Mouse (Mus musculus) stomach, postnatal 0 days (tissue): Measurements from ENCODE around the gene Pltp.

Source experiments
- CTCF ChIP-seq: IDR thresholded peaks from 2 replicates; pipeline ENCODE4 v1.5.1; 2016; ENCODE audit warnings: antibody characterized with exemption, low read depth, mild to moderate bottlenecking, moderate library complexity
- EP300 ChIP-seq: optimal IDR thresholded peaks from 2 replicates; pipeline ENCODE3; 2016; ENCODE audit warnings: antibody characterized with exemption

GRCm38 (mm10) chr2:164803921-164804313, 53.6 kb downstream of the Pltp start:
- TF ChIP-seq EP300, result no peak
- no peak for TF ChIP-seq CTCF
